Mouse (Mus musculus): ENCODE results near the gene Hrh1.

The Hrh1 gene

DNA sequence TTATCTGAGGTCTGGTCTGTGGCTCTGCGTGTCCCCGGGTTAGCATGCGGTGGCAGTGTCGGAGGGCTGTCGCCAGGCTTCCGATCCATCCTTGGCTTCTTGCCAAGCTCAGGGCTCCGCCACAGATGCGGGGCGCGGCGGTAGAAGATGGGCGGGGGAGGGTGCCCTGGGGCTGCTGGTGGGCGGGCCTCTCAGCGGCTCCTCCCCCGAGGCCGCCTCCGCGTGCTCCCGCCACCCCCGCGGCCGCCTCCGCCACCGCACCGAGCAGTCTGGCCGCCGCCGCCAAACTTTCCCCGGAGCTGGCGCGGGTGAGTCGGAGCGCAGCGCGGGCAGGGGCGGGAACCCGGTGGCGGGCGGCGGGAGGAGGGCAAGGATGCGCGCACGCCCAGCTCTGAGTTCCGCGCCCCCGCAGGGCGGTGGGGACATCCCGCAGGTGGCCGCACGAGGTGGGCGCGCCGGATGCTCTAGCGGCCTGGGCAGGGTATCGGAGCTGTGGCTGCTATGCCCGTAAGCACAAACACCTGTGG is at the start of gene Hrh1:
Gene Hrh1 (plus strand): TSS at position 246 of the 527 bp plus-strand sequence.
- no peak for DNase-seq (ENCODE audit: low spot score in 2 of 2)

DNA sequence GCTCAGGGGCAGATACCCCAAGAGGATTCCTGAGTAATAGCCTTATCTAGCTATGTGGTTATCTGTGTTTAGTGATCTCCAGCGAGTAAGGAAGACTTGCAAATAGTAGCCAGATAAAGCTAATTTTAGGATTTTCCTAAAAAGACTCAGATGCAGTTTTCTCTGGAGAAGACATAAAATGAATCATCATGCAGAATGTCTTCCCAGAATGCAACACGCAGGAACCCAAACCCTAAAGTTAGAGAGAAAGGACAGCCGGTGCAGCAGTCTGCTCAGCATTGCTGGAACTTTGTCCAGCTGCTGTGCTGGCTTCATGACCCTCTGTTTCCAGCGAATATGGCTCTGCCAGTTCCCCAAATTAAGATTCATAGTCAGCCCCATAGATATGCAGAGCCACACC is 43.1 kb upstream of the Hrh1 start:
- DNase-seq (ENCODE audit: low spot score in 2 of 2): peak in 1 of 2 experiments; percentile 35

DNA sequence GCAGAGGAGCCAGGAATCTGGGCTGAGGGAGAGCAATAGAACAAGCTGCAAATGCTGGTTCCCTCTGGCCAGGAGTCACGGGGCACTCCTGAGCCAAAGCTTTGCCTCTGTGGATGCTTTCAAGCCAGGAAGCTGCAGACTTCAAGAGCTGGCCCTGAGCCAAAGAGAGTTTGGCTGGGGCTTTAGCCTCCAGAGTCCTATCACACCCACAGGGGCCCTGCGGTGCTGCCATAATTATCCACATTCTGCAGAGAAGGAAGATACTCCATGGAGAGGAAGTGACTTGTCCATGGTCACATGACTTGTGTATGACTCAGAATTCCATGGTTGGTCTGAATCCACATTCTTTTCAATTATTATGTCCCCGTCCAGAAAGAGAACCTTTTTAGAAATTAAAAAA is 39.6 kb upstream of the Hrh1 start:
- no peak for DNase-seq (ENCODE audit: low spot score in 2 of 2)

DNA sequence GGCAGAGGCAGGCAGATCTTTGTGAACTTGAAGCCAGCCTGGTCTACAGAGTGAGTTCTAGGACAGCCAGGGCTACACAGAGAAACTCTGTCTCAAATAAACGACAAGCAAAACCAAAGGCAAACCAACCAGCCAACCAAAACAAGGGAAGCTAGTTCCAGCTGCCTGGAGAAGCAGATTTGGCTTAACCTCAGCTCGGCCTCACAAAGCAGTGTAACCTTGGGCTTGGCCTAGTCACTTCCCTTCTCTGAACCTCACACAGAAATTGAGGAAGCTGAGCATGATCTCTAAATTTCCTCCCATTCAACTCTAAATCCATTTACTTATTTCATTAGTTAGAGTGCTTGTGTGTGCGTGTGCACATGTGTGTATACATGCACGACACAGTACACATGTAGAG is 35.4 kb upstream of the Hrh1 start:
- no peak for DNase-seq (ENCODE audit: low spot score in 2 of 2)

DNA sequence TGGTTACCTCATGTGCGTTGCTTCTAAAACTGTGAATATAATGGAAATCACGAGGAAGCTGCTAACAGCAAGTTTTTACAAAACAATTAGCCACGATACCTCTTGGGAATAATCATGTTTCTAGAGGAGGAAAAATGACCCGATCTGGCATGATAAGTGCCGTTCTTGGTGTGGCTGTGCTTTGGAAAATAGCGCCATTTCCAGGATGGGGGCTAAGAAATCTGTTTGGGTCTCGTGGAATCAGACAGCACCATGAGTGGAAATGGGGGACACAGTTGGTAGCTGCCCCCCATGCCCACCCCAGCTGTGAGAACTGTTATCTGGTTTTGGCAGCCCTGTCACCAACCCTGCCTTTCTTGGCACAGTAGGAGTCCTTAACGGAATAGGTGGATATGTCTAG is 34.0 kb upstream of the Hrh1 start:
- no peak for DNase-seq (ENCODE audit: low spot score in 2 of 2)

DNA sequence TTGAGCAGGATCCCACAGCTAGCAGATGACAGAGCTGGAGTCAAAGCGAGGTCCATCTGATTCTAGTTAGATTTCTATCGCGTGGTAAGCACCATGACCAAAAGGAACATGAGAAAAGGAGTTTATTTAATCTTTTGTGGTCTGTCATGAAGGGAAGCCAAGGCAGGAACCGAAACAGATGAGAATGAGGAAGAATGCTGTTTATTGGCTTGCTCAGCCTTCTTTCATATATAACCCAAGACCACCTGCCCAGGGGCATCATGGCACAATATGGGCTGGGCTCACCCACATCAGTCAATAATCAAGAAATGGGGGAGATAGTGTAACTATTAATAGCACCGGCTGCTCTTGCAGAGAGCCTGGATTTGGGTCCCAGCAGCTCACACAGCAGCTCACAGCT is 33.0 kb upstream of the Hrh1 start:
- DNase-seq (ENCODE audit: low spot score in 2 of 2): no peak

DNA sequence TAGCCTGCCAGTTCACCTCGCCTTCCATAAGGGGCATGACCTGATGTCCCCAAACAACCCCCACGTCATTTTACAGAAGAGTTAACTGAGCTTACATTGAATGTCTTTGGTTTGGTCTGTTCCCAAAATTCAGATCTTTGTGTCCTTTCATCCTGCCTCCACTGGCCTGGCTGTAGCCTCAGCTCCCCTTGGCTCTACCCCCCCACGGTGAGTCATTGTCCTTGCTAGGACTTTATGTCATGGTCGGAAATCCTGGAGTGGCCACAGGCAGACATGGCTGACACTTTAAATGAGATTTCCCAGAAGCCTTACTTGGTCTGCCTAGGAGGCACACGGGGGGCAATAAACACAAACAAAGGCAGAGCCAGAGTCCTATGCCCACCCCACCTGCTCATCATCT is 31.5 kb upstream of the Hrh1 start:
- no peak for DNase-seq (ENCODE audit: low spot score in 2 of 2)

DNA sequence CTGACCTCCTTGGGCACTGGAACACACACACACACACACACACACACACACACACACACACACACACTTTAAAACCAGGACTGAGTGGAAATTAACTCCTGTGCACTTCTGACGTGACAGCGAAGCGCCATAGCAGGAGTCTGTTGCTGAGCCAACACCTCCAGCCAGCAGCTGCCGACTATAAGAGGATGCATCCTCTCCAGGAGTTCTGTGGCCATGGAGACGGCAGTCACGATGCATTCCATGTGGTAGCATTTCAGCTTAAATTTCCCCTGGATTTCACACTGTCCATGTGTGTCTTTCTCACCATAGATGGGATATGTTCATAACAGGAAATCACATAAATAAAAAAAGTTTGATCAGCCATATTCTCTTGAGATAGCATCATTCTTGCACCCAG is 30.1 kb upstream of the Hrh1 start:
- peak; percentile 55 to 77 for DNase-seq (ENCODE audit: low spot score in 2 of 2)

DNA sequence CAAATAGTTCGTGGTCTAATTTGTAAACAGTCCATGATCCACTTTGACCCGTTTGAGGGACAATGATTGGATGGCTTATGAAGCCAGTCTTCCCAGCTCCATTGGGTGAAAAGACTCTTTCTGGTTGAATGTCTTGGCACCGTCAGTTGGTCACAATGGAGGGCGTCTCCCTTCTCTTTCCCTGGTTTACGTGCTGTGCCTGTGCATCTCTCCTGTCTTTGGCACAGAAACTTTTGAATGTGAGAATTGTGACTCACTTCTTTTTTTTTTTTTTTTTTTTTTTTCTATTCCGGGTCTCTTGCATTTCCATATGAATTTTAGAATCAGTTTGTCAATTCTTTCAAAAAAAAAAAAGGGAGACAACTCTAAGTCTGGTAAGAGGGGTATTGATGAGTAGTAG is 29.5 kb upstream of the Hrh1 start:
- DNase-seq (ENCODE audit: low spot score in 2 of 2): no peak

DNA sequence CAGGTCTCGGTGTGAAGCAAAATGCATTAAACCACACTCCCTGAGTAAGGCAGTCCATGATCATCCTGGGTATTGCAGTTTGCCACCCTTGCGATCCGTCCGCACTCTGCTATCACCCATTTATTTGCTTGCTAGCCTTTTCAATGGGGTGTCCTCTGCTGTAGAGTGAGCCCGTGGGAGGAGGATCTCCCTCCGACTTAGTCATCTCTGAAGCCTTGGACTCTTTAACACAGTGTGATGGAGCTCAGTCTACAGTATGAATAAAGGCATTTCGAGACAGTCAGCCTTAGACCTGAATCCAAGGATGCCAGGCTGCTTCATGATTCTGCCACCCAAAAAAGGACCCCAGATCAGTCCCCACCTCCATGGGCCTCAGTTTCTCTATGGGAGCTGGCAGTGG is 25.0 kb upstream of the Hrh1 start:
- DNase-seq (ENCODE audit: low spot score in 2 of 2): no peak

DNA sequence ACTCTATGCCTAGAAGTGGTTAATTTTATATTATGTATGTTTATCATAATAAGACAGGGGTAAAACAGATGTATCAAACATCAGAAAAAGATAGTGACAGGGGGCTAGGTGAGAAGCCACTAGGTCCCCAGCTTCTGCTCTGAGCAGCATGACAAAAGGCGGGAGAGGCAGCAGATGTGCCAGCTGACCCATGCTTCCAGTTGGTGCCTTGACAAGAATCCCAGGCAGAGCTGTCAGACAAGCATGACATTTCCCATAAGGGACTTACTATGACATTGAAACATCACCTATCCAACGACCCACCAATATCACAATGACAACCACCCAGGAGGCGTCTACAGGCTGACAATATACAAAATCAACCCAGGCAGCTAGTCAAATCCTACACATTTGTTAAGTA is 16.9 kb upstream of the Hrh1 start:
- DNase-seq (ENCODE audit: low spot score in 2 of 2): no peak

DNA sequence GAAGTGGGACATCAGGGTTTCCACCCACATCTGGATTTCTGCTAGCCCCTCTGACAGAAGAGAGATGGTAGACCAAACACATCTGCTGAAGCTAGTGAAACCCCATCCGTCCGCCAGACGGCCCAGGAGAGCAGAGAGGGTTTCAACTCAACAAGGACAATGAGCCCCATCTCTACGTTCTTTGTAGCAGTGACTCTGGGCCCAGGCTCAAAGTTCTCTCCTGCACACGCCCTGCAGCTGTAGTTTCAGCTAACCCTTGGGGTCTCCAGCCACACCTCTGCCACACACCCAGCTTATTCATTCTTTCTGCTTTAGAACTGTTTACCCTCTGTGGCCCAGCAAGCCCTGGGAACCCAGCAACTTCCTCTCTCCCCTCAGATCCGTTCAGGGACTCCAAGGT is 10.4 kb upstream of the Hrh1 start:
- DNase-seq (ENCODE audit: low spot score in 2 of 2): no peak

DNA sequence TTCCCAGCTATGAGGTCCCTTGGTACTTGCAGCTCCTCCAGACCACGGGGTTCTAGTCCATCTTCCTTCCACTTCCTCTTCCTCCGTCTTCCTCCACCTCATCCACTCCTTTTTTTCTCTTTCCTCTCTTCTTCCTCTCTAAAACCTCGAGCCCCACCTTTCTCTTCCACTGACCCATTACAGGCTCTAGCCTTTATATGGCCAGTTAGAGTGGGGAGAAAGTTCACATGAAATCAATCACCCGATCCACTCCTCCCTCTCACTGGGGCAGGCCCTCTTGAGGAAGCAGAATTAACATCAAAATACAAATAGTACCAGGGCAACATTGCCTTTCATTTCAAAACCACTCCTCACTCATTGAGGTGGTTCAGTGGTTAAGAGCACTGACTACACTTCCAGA is 9.9 kb upstream of the Hrh1 start:
- no peak for DNase-seq (ENCODE audit: low spot score in 2 of 2)

DNA sequence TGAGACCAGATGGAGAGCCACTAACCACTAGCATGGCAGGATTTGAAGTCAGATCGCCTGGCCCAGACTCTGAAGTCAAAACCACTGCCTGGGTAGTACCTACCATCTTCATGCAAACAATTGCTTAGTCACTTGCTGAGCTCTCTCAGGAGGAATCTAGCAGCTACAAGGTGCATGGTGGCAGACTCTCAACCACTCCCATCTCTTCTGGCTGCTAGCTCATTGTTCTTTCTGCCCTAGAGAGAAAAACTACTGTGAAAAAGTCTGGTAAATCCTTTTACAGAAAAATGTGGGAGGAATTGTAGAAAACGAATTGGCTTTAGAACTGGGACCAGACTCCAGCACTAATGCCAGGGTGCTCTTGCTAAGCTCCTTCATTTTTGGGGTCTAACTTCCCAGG is 7.6 kb upstream of the Hrh1 start:
- DNase-seq (ENCODE audit: low spot score in 2 of 2): no peak

DNA sequence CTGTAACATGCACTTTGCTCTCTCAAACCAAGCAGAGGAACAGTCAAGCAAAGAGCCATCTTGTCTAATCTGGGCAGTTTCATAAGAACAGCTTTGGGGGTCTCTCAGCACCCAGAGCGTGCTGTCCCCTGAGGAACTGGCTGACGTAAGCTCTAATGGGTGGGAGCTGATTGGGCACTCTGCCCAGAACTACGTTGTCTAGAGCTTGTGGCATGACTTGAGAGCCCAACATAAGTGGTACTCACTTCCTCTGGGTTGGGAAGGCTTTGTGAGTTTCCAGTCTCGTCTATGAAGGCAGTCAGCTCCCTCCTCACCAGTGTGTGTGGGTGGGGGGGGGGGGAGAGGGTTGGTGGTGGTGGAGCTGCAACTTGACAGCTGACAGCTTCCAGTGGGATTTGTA is 2.8 kb upstream of the Hrh1 start:
- DNase-seq (ENCODE audit: low spot score in 2 of 2): no peak

DNA sequence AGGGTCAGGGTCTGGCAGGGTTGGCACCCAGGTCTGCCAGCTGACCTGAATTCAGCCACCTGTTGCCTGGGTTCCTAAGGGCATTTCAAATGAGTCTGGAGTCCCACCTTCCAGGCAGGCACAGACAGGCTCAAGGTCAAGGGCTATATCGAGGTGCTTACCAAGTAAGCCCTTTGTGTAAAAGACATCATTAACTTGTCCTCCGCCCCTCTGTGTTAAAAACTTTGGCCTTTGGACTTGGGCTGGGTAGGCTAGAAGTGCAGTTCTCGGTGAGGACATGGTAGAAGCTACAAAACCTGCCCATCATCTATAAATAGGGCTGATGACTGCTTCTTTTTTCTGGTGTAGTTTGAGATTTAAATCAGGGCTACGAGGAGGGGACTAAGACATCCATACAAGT is 1.1 kb upstream of the Hrh1 start:
- no peak for DNase-seq (ENCODE audit: low spot score in 2 of 2)

DNA sequence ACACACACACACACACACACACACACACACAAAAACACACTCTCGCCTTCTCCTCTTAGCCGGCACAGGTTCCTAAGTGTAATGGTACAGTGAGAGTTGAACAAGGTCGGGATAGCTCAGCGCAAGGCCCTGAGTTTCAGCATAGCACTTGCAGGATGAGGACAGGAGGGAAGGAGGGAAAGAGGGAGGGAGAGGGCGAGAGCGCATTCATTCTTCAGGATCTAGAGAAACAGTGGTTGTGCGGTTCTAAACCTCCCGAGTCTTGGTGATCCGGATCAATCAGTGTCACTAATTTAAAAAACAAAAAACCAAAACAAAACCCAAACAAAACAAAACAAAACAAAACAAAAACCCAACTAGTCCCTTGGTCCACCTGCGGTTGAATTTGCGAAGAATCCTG is 456 bp upstream of the Hrh1 start:
- DNase-seq (ENCODE audit: low spot score in 2 of 2): no peak

DNA sequence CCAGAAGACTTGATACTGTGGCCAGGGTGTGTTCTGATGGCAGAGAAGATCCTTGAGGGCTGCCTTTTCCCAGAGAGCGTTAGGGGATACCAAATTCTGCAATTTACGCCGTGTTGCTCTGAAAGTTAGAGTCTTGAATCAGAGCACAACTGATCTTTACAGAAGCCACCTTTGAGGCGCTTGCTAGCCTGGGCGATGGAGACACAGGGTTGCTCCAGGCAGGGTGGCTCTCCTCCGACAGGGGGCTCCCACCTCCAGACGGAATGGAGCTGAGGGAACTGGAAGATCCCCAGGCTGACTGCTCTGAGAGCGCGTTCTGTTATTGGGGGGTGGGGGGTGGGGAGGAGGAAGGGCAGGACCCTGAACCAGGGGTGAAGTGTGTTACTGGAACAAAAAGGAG is 890 bp downstream of the Hrh1 start:
- peak in 1 of 2 experiments; percentile 79 for DNase-seq (ENCODE audit: low spot score in 2 of 2)

DNA sequence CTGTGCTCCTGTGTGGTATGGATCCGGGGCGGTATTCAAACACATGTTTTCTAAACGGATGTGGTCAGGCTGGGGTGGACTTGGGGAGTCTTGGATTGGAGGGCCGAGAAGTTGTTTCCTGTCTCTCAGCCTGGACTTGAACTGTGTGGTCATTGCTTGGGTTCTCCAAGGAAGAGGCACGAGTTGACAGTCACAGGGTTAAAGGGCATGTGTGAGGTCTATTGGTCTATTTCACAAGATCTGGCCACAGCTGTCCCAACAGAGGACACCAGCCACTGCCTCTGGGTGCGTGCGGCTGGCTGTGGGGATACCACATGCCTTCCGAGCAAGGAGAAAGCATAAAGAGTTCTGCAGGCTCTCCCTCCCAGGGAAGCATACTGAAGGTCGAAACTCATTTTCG is 2.7 kb downstream of the Hrh1 start:
- DNase-seq (ENCODE audit: low spot score in 2 of 2): no peak

DNA sequence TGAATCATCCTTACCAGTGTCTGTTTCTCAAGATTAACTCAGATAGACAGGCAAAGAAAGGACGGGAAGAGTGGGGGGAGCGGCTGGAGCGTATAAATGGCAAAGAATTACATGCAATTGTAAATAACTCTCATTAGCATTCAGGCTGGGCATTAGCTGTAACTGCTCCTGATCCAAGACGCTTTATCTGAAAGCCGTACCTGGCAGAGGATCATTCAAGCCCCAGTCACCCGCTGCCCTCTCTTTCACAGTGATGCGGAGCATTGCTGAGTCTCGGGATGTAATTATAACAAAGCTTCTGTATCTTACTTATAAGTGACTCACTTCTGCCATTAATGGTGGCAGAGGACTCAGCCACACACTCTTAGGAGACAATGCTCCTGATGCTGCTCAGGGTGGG is 3.1 kb downstream of the Hrh1 start:
- no peak for DNase-seq (ENCODE audit: low spot score in 2 of 2)

DNA sequence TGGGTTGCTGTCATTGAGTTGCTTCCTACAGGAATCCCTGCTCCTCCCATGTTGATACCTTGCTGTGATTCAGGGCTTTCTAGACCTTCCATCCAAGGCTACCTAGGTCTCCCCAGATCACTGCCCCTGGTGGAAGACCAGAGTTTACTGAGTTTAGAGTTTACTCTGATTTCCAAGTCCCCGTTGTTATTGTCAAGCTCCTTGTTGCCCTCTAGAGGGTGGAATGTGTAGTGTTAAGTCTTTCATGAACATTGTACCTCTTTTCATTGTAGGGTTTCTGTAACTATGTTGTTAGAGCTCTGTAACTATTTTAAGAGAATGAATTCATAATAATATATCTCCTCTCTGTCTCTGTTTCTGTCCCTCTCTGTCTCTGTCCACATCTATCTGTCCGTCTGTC is 4.4 kb downstream of the Hrh1 start:
- no peak for DNase-seq (ENCODE audit: low spot score in 2 of 2)

DNA sequence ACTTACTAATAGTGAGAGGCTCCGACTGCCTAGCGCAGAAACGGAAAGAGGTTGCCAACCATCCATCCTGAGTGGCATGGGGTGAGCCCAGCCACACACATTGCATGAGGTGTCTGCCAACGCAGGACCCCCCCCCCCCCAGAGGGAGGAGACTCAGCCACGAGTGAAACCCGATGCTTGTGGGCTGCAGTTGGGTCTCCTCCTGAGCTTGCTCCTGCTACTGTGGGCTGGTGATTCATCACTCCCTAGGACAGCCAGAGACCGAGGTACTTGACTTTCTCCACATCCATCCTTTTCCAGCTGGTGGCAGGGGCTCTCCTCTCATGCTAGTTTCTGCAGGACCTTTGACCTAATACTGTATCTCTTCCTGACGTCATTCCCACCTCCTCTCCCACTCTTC is 5.9 kb downstream of the Hrh1 start:
- no peak for DNase-seq (ENCODE audit: low spot score in 2 of 2)

DNA sequence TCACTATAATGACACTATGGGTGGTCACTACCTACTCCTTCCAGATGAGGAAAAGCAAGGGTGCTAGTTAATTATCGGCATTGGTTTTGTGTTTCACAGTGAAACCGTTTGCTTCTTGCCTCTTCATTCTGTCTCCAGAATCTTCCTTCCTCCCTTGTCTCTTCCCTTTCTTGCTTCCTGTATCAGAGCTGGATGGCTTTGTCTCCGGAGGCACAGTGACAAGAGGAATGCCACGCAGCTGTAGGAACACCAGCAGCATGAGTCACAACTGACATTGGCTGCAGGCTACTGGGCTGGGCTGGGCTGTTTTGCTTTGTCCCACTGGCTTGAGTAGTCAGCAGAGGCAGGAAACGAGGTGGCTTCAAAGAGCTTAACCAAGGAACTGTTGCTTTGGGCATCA is 6.4 kb downstream of the Hrh1 start:
- DNase-seq (ENCODE audit: low spot score in 2 of 2): no peak

DNA sequence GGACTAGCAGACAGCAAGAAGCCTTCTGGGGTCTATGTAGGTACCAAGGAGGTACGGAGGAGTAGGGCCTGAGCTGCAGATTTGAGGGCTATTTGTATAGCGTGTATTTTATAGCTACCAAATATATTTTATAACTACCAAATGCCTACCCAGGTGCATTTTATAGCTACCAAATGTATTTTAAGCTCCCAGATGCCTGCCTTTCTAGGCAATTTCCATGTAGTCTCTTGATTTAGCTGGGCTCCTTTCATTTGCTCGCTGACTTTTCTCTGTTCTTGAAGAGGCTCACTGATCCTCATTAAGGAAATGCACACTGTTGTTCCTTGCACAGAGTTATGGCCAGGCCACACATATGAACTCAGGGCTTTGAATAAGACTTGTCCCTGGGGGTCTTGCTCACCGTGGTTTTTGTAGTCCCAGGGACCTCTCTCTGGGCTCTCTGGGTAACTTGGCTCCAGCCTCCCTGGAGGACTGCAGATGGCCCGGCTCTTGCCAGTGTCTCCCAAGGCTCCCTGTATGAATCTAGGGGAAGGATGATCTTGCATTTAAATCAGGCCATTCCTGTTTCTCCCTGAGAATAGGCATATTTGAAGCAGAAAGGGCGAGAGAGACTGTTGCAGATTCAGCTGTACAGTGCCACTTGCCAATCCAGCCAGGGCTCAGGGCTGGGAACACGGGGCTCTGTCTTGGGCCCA is 7.2 kb downstream of the Hrh1 start:
- no peak for DNase-seq (ENCODE audit: low spot score in 2 of 2)
